Mouse (Mus musculus) heart, adult 11 months (tissue): ENCODE measurements around the gene Mpz.

Source experiments
- DNase-seq: peaks from one replicate; pipeline ENCODE4 v3.0.0; 2022

Gene Mpz

GRCm38 (mm10) chr1:171149974-171150760, at the start of gene Mpz, which contains the start of gene Sdhc:
Mpz (plus strand) TSS chr1:171150711.
Sdhc (minus strand) TSS chr1:171150603.
- peak; percentile 99 for DNase-seq

- peak; percentile 90 for DNase-seq
These were observed 49.5 kb upstream of the Mpz start for GRCm38 (mm10) chr1:171101033-171101432.

- DNase-seq: peak; percentile 98
These were observed 48.6 kb upstream of the Mpz start for GRCm38 (mm10) chr1:171101733-171102546.

GRCm38 (mm10) chr1:171102547-171103177, 47.8 kb upstream of the Mpz start:
- peak; percentile 97 for DNase-seq

- DNase-seq: no peak
These were observed 47.2 kb upstream of the Mpz start for GRCm38 (mm10) chr1:171103179-171103840.

GRCm38 (mm10) chr1:171105226-171105625, 45.3 kb upstream of the Mpz start:
- peak; percentile 64 for DNase-seq

GRCm38 (mm10) chr1:171109620-171110019, 40.9 kb upstream of the Mpz start:
- peak; percentile 87 for DNase-seq

- peak; percentile 93 for DNase-seq
These were observed 39.9 kb upstream of the Mpz start for GRCm38 (mm10) chr1:171110659-171111019.

- peak; percentile 99 for DNase-seq
These were observed 39.3 kb upstream of the Mpz start for GRCm38 (mm10) chr1:171111020-171111780.

GRCm38 (mm10) chr1:171111781-171112575, 38.5 kb upstream of the Mpz start:
- peak; percentile 95 for DNase-seq

- DNase-seq: no peak
These were observed 37.5 kb upstream of the Mpz start for GRCm38 (mm10) chr1:171112986-171113385.

GRCm38 (mm10) chr1:171113873-171114299, 36.6 kb upstream of the Mpz start, which contains the start of gene Cfap126:
Cfap126 (plus strand) TSS chr1:171113918.
- peak; percentile 100 for DNase-seq

GRCm38 (mm10) chr1:171116280-171116679, 34.2 kb upstream of the Mpz start:
- DNase-seq: no peak

- DNase-seq: peak; percentile 91
These were observed 32.2 kb upstream of the Mpz start for GRCm38 (mm10) chr1:171118269-171118684.

- DNase-seq: no peak
These were observed 31.5 kb upstream of the Mpz start for GRCm38 (mm10) chr1:171118996-171119395.

- DNase-seq: no peak
These were observed 31.1 kb upstream of the Mpz start for GRCm38 (mm10) chr1:171119405-171119804.

GRCm38 (mm10) chr1:171120893-171121292, 29.6 kb upstream of the Mpz start:
- DNase-seq: no peak

- no peak for DNase-seq
These were observed 28.7 kb upstream of the Mpz start for GRCm38 (mm10) chr1:171121839-171122238.

- DNase-seq: peak; percentile 92
These were observed 27.6 kb upstream of the Mpz start for GRCm38 (mm10) chr1:171122932-171123331.

- DNase-seq: peak; percentile 54
These were observed 26.1 kb upstream of the Mpz start for GRCm38 (mm10) chr1:171124398-171124797.

- peak; percentile 99 for DNase-seq
These were observed 21.3 kb upstream of the Mpz start for GRCm38 (mm10) chr1:171129251-171129650.
